Mouse (Mus musculus): ENCODE data around the gene Sqstm1. TPM values are rescaled to one million over a fixed set of nuclear protein-coding genes. Genes with fewer than 3 reads are reported as not detected.

Sqstm1 gene
- total and polyA plus RNA-seq, 3 experiments, result 187 to 223 TPM; not detected in 1

- peaks cover 0 to 27% of the 10 kb centered on the region in 2 experiments; a peak in 2 of 4 replicates for H3K36me3 ChIP-seq (ENCODE audit: control insufficient read depth in 1 of 2, insufficient read depth in 2 of 2, low read length in 2 of 2)
These were observed 5.0 kb upstream of the Sqstm1 start for GRCm38 (mm10) chr11:50215633-50216032.

DNA sequence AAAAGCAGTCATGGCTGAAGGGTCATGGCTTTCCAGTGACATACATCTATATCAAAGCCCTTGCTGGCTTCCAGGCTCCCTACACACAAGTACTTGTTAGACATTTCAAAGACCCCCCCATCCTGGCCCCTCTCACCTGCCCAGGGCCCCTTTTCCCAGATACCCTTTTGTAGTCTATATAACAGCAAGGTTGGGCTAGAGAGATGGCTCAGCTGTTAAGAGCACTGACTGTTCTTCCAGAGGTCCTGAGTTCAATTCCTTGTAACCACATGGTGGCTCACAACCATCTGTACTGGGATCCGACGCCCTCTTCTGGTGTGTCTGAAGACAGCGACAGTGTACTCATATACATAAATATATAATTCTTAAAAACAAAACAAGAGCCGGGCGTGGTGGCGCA, 4.0 kb upstream of the Sqstm1 start:
- peaks cover 0 to 27% of the 10 kb centered on the region in 2 experiments; a peak in 2 of 4 replicates for H3K36me3 ChIP-seq (ENCODE audit: control insufficient read depth in 1 of 2, insufficient read depth in 2 of 2, low read length in 2 of 2)
- no peak overlapping the region for H3K4me3 ChIP-seq (ENCODE audit: control insufficient read depth in 1 of 2, insufficient read depth in 1 of 2, low read depth in 2 of 2, low read length in 2 of 2)
- H3K27ac ChIP-seq (ENCODE audit: control insufficient read depth, low read depth, low read length), result no peak overlapping the region
- H3K9me3 ChIP-seq (replicated peaks; ENCODE audit: insufficient read depth, low read length), result no peaks in the 10 kb centered on the region
- no peaks in the 10 kb centered on the region for H3K27me3 ChIP-seq (ENCODE audit: control insufficient read depth in 1 of 2, insufficient read depth in 2 of 2, low read length in 2 of 2)
- H3K4me1 ChIP-seq (ENCODE audit: control insufficient read depth in 1 of 2, insufficient read depth in 2 of 2, low read length in 2 of 2), result peaks cover 29 to 40% of the 10 kb centered on the region in 2 experiments
- no peak for DNase-seq (ENCODE audit: low read depth, low spot score)
- peaks cover 11% of the 10 kb centered on the region for H3K79me2 ChIP-seq (ENCODE audit: control insufficient read depth, insufficient read depth, low read length, poor library complexity)
- peak in 1 of 3 experiments; percentile 3; a peak in 1 of 6 replicates for TF ChIP-seq CTCF (IDR thresholded peaks at IDR 0.05 in 2 of 3, conservative IDR thresholded peaks at IDR 0.05 in 1 of 3; ENCODE audit: control insufficient read depth in 1 of 3, insufficient read depth in 1 of 3, low read depth in 2 of 3, low read length in 3 of 3, poor library complexity in 1 of 3, severe bottlenecking in 1 of 3)
- TF ChIP-seq KAT2A (conservative IDR thresholded peaks at IDR 0.05; ENCODE audit: low read depth, low read length), result no peak
- H3K9ac ChIP-seq (ENCODE audit: control insufficient read depth, low read depth, low read length, poor library complexity, severe bottlenecking), result no peak overlapping the region

More at GRCm38 (mm10) chr11:50215633-50216032, 5.0 kb upstream of the Sqstm1 start:
- H3K9me3 ChIP-seq (replicated peaks; ENCODE audit: insufficient read depth, low read length), result no peaks in the 10 kb centered on the region
- TF ChIP-seq UBTF (IDR thresholded peaks at IDR 0.05; ENCODE audit: borderline replicate concordance, insufficient read depth, low read depth, low read length) (no peak), BHLHE40 (IDR thresholded peaks at IDR 0.05; ENCODE audit: borderline replicate concordance, low read depth, low read length) (no peak), TBP (IDR thresholded peaks at IDR 0.05; ENCODE audit: low read depth, low read length) (no peak), RCOR1 (IDR thresholded peaks at IDR 0.05; ENCODE audit: low read depth, low read length) (no peak), CTCF (IDR thresholded peaks at IDR 0.05 in 2 of 3, conservative IDR thresholded peaks at IDR 0.05 in 1 of 3; ENCODE audit: control insufficient read depth in 1 of 3, insufficient read depth in 1 of 3, low read depth in 2 of 3, low read length in 3 of 3, poor library complexity in 1 of 3, severe bottlenecking in 1 of 3) (no peak), ELF1 (IDR thresholded peaks at IDR 0.05; ENCODE audit: low read depth, low read length) (no peak), MXI1 (IDR thresholded peaks at IDR 0.05; ENCODE audit: low read depth, low read length) (no peak), KAT2A (conservative IDR thresholded peaks at IDR 0.05; ENCODE audit: low read depth, low read length) (no peak), ZMIZ1 (IDR thresholded peaks at IDR 0.05; ENCODE audit: low read depth, low read length) (no peak), ETS1 (IDR thresholded peaks at IDR 0.05; ENCODE audit: low read depth, low read length) (no peak), ZC3H11A (IDR thresholded peaks at IDR 0.05; ENCODE audit: low read depth, low read length) (no peak)
- peaks cover 29 to 40% of the 10 kb centered on the region in 2 experiments for H3K4me1 ChIP-seq (ENCODE audit: control insufficient read depth in 1 of 2, insufficient read depth in 2 of 2, low read length in 2 of 2)
- H3K79me2 ChIP-seq (ENCODE audit: control insufficient read depth, insufficient read depth, low read length, poor library complexity), result peaks cover 2% of the 10 kb centered on the region; the same call in 1 of the 2 replicates
- H3K4me3 ChIP-seq (ENCODE audit: control insufficient read depth in 1 of 2, insufficient read depth in 1 of 2, low read depth in 2 of 2, low read length in 2 of 2), result no peak overlapping the region
- no peaks in the 10 kb centered on the region for H3K27me3 ChIP-seq (ENCODE audit: control insufficient read depth in 1 of 2, insufficient read depth in 2 of 2, low read length in 2 of 2)
- H3K27ac ChIP-seq (ENCODE audit: control insufficient read depth, low read depth, low read length), result no peak overlapping the region
- no peak overlapping the region for H3K9ac ChIP-seq (ENCODE audit: control insufficient read depth, low read depth, low read length, poor library complexity, severe bottlenecking)
- no peak for DNase-seq (ENCODE audit: low read depth, low spot score)

Measured in MEL (cell line).